In the genomic region with DNA sequence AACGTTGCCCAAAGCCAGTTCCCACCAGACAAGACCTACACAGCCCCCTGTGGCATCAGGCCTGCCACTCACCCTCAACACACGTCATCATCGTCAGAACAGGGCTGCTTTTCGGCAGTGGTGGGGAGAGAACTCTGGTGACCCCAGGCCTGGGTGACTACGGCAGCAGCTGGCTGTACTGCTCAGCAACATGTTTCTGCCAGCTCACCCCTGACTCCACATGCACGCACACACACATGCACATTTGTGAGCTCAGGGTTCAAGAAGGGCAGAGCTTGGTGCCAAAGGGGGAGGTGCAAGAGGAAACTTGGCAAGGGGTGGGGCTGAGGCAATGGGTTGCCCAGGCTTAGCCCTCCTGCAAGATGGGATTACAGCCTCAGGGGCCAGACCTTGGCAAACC, we compare ENCODE assay signal across 11 mouse cellular contexts. TPM values are rescaled to one million over a fixed set of nuclear protein-coding genes. Genes with fewer than 3 reads are reported as not detected.
DNase-seq lines count a peak whose midpoint lies in the region; ATAC-seq and TF ChIP-seq lines count a peak whose summit lies in the region.
"Had no signal": no experiment of that assay in that cellular context is flagged by ENCODE, and none has a peak within 500 bp of the region (broad histone marks: within the 10 kb centered on the region; RNA-seq: fewer than 3 reads in every experiment).

No protein-coding gene starts in this region.

- no peak overlapping the region for H3K9ac ChIP-seq in intestine, embryonic 16.5 days (ENCODE audit: low read depth, low read length)
- H3K9ac ChIP-seq in intestine, postnatal 0 days (ENCODE audit: low read depth, low read length) = no peak overlapping the region
- H3K9ac ChIP-seq: hindbrain, embryonic 12.5 days had no signal

- ATAC-seq in intestine, embryonic 16.5 days = 0 out of 2 replicates have a peak, but pooled peaks have one; percentile 5
- no peak for ATAC-seq in intestine, postnatal 0 days
- ATAC-seq: Patski had no signal

- no peak overlapping the region for H3K27ac ChIP-seq in intestine, embryonic 16.5 days (ENCODE audit: low read length)
- no peak overlapping the region for H3K27ac ChIP-seq in intestine, postnatal 0 days (ENCODE audit: low read depth, low read length)
- no peak overlapping the region for H3K27ac ChIP-seq in left cerebral cortex, adult 2 months
- H3K27ac ChIP-seq: hindbrain, embryonic 12.5 days had no signal

- H3K36me3 ChIP-seq in intestine, embryonic 16.5 days (ENCODE audit: control insufficient read depth, insufficient read depth, low read length) = no peaks in the 10 kb centered on the region
- H3K36me3 ChIP-seq in intestine, postnatal 0 days (ENCODE audit: control insufficient read depth, insufficient read depth) = no peaks in the 10 kb centered on the region
- H3K36me3 ChIP-seq: hindbrain, embryonic 12.5 days had no signal

- H3K27me3 ChIP-seq in intestine, embryonic 16.5 days (replicated peaks; ENCODE audit: control insufficient read depth, insufficient read depth, low read length) = no peaks in the 10 kb centered on the region; the same call in 1 of the 2 replicates
- H3K27me3 ChIP-seq in intestine, postnatal 0 days (replicated peaks; ENCODE audit: control insufficient read depth, insufficient read depth, low read length) = peaks cover 4% of the 10 kb centered on the region; the same call in 1 of the 2 replicates
- H3K27me3 ChIP-seq: Patski had no signal

- peak; percentile 46 for DNase-seq in urinary bladder, postnatal 14 days (ENCODE audit: low spot score)
- DNase-seq in urinary bladder, adult 18-20 months (ENCODE audit: low spot score in 2 of 2) = no peak
- DNase-seq in kidney, postnatal 25 days = peak; percentile 39 to 69
- DNase-seq in spleen, postnatal 4 days (ENCODE audit: low spot score in 2 of 2) = no peak
- DNase-seq in left cerebral cortex, adult 2 months (ENCODE audit: extremely low spot score in 1 of 2, low spot score in 2 of 2) = no peak
- no peak for DNase-seq in ovary, postnatal 10 days (ENCODE audit: low spot score)
- DNase-seq: right cerebral cortex, adult 18-20 months had no signal

- TF ChIP-seq CTCF in intestine, postnatal 0 days (IDR thresholded peaks at IDR 0.05; ENCODE audit: low read depth) = no peak
- TF ChIP-seq CTCF in left cerebral cortex, adult 2 months (IDR thresholded peaks at IDR 0.05) = no peak

- H3K9me3 ChIP-seq in intestine, embryonic 16.5 days (ENCODE audit: control insufficient read depth, low read length) = no peaks in the 10 kb centered on the region
- no peaks in the 10 kb centered on the region for H3K9me3 ChIP-seq in intestine, postnatal 0 days (ENCODE audit: control insufficient read depth)
- H3K9me3 ChIP-seq: hindbrain, embryonic 12.5 days had no signal

- intact Hi-C loops in left cerebral cortex, adult 2 months (cut with DNase I) = loop anchor here (2.0 kb wide), 1 partner anchor 16 kb away; no protein-coding TSS in a partner anchor

- peaks cover 5% of the 10 kb centered on the region for H3K4me1 ChIP-seq in intestine, embryonic 16.5 days (ENCODE audit: control insufficient read depth, insufficient read depth, low read length)
- H3K4me1 ChIP-seq in intestine, postnatal 0 days (replicated peaks; ENCODE audit: control insufficient read depth, insufficient read depth, low read length) = no peaks in the 10 kb centered on the region

- H3K4me2 ChIP-seq in intestine, embryonic 16.5 days (ENCODE audit: low read depth, low read length) = no peak overlapping the region
- no peak overlapping the region for H3K4me2 ChIP-seq in intestine, postnatal 0 days (replicated peaks; ENCODE audit: low read depth)
- H3K4me2 ChIP-seq: hindbrain, embryonic 12.5 days had no signal

- 42% methylated on average over 6 of the region's 6 CpGs for WGBS in intestine, embryonic 16.5 days
- WGBS in intestine, postnatal 0 days = 45% methylated on average over 6 of the region's 6 CpGs

- no peak overlapping the region for H3K4me3 ChIP-seq in intestine, embryonic 16.5 days (ENCODE audit: low read length)
- H3K4me3 ChIP-seq in intestine, postnatal 0 days (ENCODE audit: low read depth, low read length) = no peak overlapping the region
- H3K4me3 ChIP-seq in left cerebral cortex, adult 2 months = no peak overlapping the region
- H3K4me3 ChIP-seq: hindbrain, embryonic 12.5 days had no signal

RNA-seq across cellular contexts. Expression of gene Ptges, which starts 32.4 kb away (rescaled TPM):
- polyA plus RNA-seq in intestine, embryonic 16.5 days (2015; fragmentation: Nextera tagmentation; extraction: Ambion mirVana) = 3.9 and 4.0 TPM in 2 replicates
- 2.8 and 3.6 TPM in 2 replicates for polyA plus RNA-seq in intestine, postnatal 0 days (2015; fragmentation: Nextera tagmentation; extraction: Ambion mirVana)
- 1 to 10 TPM; 5.1 to 6.9 TPM for total RNA-seq in left cerebral cortex, adult 2 months (2021)

RNA-seq across cellular contexts. Expression of gene Tor1b, which starts 55.5 kb away (rescaled TPM):
- 20.9 and 21.7 TPM in 2 replicates for polyA plus RNA-seq in intestine, embryonic 16.5 days (2015; fragmentation: Nextera tagmentation; extraction: Ambion mirVana)
- polyA plus RNA-seq in intestine, postnatal 0 days (2015; fragmentation: Nextera tagmentation; extraction: Ambion mirVana) = 13.3 and 14.6 TPM in 2 replicates
- 10 to 100 TPM; 28.0 to 32.9 TPM for total RNA-seq in left cerebral cortex, adult 2 months (2021)

Comparison
In these comparisons a context has a peak if more than half of its experiments do, and no peak if none do; other contexts are left out.
1. DNase-seq: peak in urinary bladder, postnatal 14 days (single experiment) and kidney, postnatal 25 days (2 of 2); none in urinary bladder, adult 18-20 months (0 of 2), spleen, postnatal 4 days (0 of 2), left cerebral cortex, adult 2 months (0 of 2) and ovary, postnatal 10 days (single experiment).